Mouse (Mus musculus) liver, embryonic 14.5 days (tissue): ENCODE data around the gene Nin. TPM values are rescaled to one million over a fixed set of nuclear protein-coding genes. Genes with fewer than 3 reads are reported as not detected.

Experiments
- ATAC-seq: fragments of 200-750 bp; cut with Nextera tagmentation; 2 replicates; pipeline ENCODE4 v1.8.0; 2017; ENCODE audit warnings: moderate number of reproducible peaks, mild to moderate bottlenecking, moderate library complexity; ENCODE audit not compliant: insufficient read depth
- DNase-seq, 3 experiments: peaks; one replicate each; pipeline ENCODE4 v3.0.0-alpha.2; 2012 to 2013; ENCODE audit warnings: low read depth in 3 of 3, low spot score in 3 of 3
- H3K27ac ChIP-seq: fragments of 300-500 bp; sonication (generic); 2 replicates; pipeline ENCODE4 v1.5.1; 2014; ENCODE audit warnings: moderate library complexity, mild to moderate bottlenecking, control low read depth, inconsistent platforms
- H3K27me3 ChIP-seq: fragments of 300-500 bp; sonication (generic); 2 replicates; pipeline ENCODE4 v1.6.1; 2014; ENCODE audit warnings: mild to moderate bottlenecking, low read length, moderate library complexity; ENCODE audit not compliant: control insufficient read depth, insufficient read depth
- H3K36me3 ChIP-seq: fragments of 300-500 bp; sonication (generic); replicated peaks from 2 replicates; pipeline ENCODE4 v1.6.1; 2014; ENCODE audit warnings: low read depth; ENCODE audit not compliant: control insufficient read depth, insufficient read depth
- H3K4me1 ChIP-seq, 2 experiments: fragments of 200-500 bp in 1 of 2; fragments of 300-500 bp in 1 of 2; sonication (generic) in 1 of 2; replicated peaks; 2 replicates each; pipeline ENCODE4 v1.6.1; 2012 to 2014; ENCODE audit warnings: antibody characterized with exemption in 1 of 2, inconsistent platforms in 1 of 2, low read length in 1 of 2; ENCODE audit not compliant: control insufficient read depth in 2 of 2, insufficient read depth in 2 of 2
- H3K4me2 ChIP-seq: fragments of 300-500 bp; sonication (generic); 2 replicates; pipeline ENCODE4 v1.6.1; 2014; ENCODE audit warnings: low read depth, mild to moderate bottlenecking, control low read depth, moderate library complexity
- H3K4me3 ChIP-seq, 2 experiments: fragments of 200-500 bp in 1 of 2; fragments of 300-500 bp in 1 of 2; sonication (generic) in 1 of 2; 2 replicates each; pipeline ENCODE4 v1.5.1; 2012 to 2014; ENCODE audit warnings: low read depth in 2 of 2, low read length in 2 of 2, mild to moderate bottlenecking in 2 of 2, control low read depth in 1 of 2, inconsistent platforms in 1 of 2, moderate library complexity in 1 of 2; ENCODE audit not compliant: insufficient read depth in 1 of 2
- H3K9ac ChIP-seq: fragments of 300-500 bp; sonication (generic); replicated peaks from 2 replicates; pipeline ENCODE4 v1.6.1; 2014; ENCODE audit warnings: mild to moderate bottlenecking, control low read depth, moderate library complexity
- H3K9me3 ChIP-seq: fragments of 300-500 bp; sonication (generic); 2 replicates; pipeline ENCODE4 v1.6.1; 2016; ENCODE audit warnings: low read length, mixed read lengths; ENCODE audit not compliant: control insufficient read depth
- CTCF ChIP-seq: IDR thresholded peaks from 2 replicates; pipeline ENCODE4 v1.5.1; 2016; ENCODE audit warnings: antibody characterized with exemption, low read depth, control low read depth
- EP300 ChIP-seq: IDR thresholded peaks from 2 replicates; pipeline ENCODE4 v1.6.1; 2016; ENCODE audit warnings: antibody characterized with exemption, low read depth
- WGBS: fragments of 180-500 bp; shearing (Covaris S2); extraction: QIAGEN DNeasy Blood & Tissue Kit; methylation state at CpG from one replicate; pipeline ENCODE4 v1.1.7; 2014; ENCODE audit not compliant: insufficient replicate concordance; 5-methylcytosine and 5-hydroxymethylcytosine counted together
- polyA plus RNA-seq, 2 experiments: library from polyadenylated mRNA; depleted of rRNA in 1 of 2; stranded (reverse) in 1 of 2; unstranded in 1 of 2; fragments of >200 nt; fragmentation: Nextera tagmentation in 1 of 2; extraction: Ambion mirVana in 1 of 2; gene quantifications; 2 replicates each; pipeline versions ENCODE4 v1.2.1 to v1.2.3; 2012 to 2014

The Nin gene
- polyA plus RNA-seq, 2 experiments, result 2.8 to 3.9 TPM

- Histone ChIP-seq H3K4me2 (no peak overlapping the region), H3K9me3 (no peaks in the 10 kb centered on the region), H3K27ac (no peak overlapping the region), H3K4me3 (no peak overlapping the region), H3K9ac (no peak overlapping the region), H3K27me3 (no peaks in the 10 kb centered on the region), H3K4me1 (no peaks in the 10 kb centered on the region), H3K36me3 (no peaks in the 10 kb centered on the region)
- ATAC-seq (no peak), DNase-seq (no peak)
- WGBS, result 55% methylated on average over 6 of the region's 6 CpGs
- TF ChIP-seq CTCF, result no peak
- no peak for TF ChIP-seq EP300
Observed at GRCm38 (mm10) chr12:70068647-70069257, 44.8 kb downstream of the Nin start.

- 78% methylated on average over 9 of the region's 9 CpGs for WGBS
Observed at GRCm38 (mm10) chr12:70067849-70068248, 45.7 kb downstream of the Nin start.

GRCm38 (mm10) chr12:70062114-70062513 lies 51.4 kb downstream of the Nin start:
- Histone ChIP-seq H3K9me3 (no peaks in the 10 kb centered on the region), H3K9ac (no peak overlapping the region), H3K4me2 (no peak overlapping the region), H3K4me1 (no peaks in the 10 kb centered on the region), H3K27ac (no peak overlapping the region), H3K27me3 (no peaks in the 10 kb centered on the region), H3K36me3 (no peaks in the 10 kb centered on the region), H3K4me3 (no peak overlapping the region)
- 15% methylated on average over 3 of the region's 3 CpGs for WGBS
- DNase-seq, result peak; percentile 20 to 28 (median 22)
- TF ChIP-seq CTCF, result peak; percentile 76
- TF ChIP-seq EP300, result no peak
- no peak for ATAC-seq

More at GRCm38 (mm10) chr12:70067849-70068248, 45.7 kb downstream of the Nin start:
- no peaks in the 10 kb centered on the region for H3K9me3 ChIP-seq
- H3K27me3 ChIP-seq, result no peaks in the 10 kb centered on the region
- no peak overlapping the region for H3K4me3 ChIP-seq
- H3K4me1 ChIP-seq, result no peaks in the 10 kb centered on the region
- no peaks in the 10 kb centered on the region for H3K36me3 ChIP-seq
- TF ChIP-seq CTCF (no peak), EP300 (no peak)
- H3K4me2 ChIP-seq, result no peak overlapping the region
- ATAC-seq (no peak), DNase-seq (no peak)
- no peak overlapping the region for H3K27ac ChIP-seq
- no peak overlapping the region for H3K9ac ChIP-seq

- ATAC-seq, result no peak
- Histone ChIP-seq H3K9me3 (no peaks in the 10 kb centered on the region), H3K27me3 (no peaks in the 10 kb centered on the region), H3K4me1 (no peaks in the 10 kb centered on the region), H3K36me3 (no peaks in the 10 kb centered on the region), H3K9ac (no peak overlapping the region), H3K27ac (no peak overlapping the region), H3K4me3 (no peak overlapping the region), H3K4me2 (no peak overlapping the region)
- 75% methylated on average over 14 of the region's 14 CpGs for WGBS
- DNase-seq, result no peak
- TF ChIP-seq EP300 (no peak), CTCF (peak; percentile 30; the same call in 1 of the 2 replicates)
Observed at GRCm38 (mm10) chr12:70058956-70059851, 54.3 kb downstream of the Nin start.

- DNase-seq, result no peak
- H3K27ac ChIP-seq, result no peak overlapping the region
Observed at GRCm38 (mm10) chr12:70050699-70051098, 62.8 kb downstream of the Nin start.

More at GRCm38 (mm10) chr12:70050699-70051098, 62.8 kb downstream of the Nin start:
- Histone ChIP-seq H3K9ac (no peak overlapping the region), H3K36me3 (no peaks in the 10 kb centered on the region), H3K4me1 (no peaks in the 10 kb centered on the region), H3K27me3 (no peaks in the 10 kb centered on the region), H3K9me3 (no peaks in the 10 kb centered on the region), H3K4me2 (no peak overlapping the region), H3K4me3 (no peak overlapping the region)
- TF ChIP-seq CTCF (no peak), EP300 (no peak)
- WGBS, result 75% methylated on average over 7 of the region's 7 CpGs
- no peak for ATAC-seq
